Mouse (Mus musculus) forebrain, embryonic 14.5 days (tissue): ENCODE data around the gene P4ha1. TPM values are rescaled to one million over a fixed set of nuclear protein-coding genes. Genes with fewer than 3 reads are reported as not detected.

Experiments used
- ATAC-seq: fragments of 200-750 bp; cut with Nextera tagmentation; 2 replicates; pipeline ENCODE4 v1.8.0; 2017; ENCODE audit warnings: mild to moderate bottlenecking, moderate library complexity
- DNase-seq: peaks from one replicate; pipeline ENCODE4 v3.0.0-alpha.2; 2015; ENCODE audit warnings: low spot score
- H3K27ac ChIP-seq: fragments of 300-500 bp; sonication (generic); 2 replicates; pipeline ENCODE4 v1.5.1; 2014; ENCODE audit warnings: low read depth, mild to moderate bottlenecking, control low read depth, low read length, moderate library complexity
- H3K27me3 ChIP-seq: fragments of 300-500 bp; sonication (generic); replicated peaks from 2 replicates; pipeline ENCODE4 v1.6.1; 2014; ENCODE audit warnings: low read length, control low read depth, mixed read lengths; ENCODE audit not compliant: control insufficient read depth, insufficient read depth
- H3K36me3 ChIP-seq: fragments of 300-500 bp; sonication (generic); 2 replicates; pipeline ENCODE4 v1.6.1; 2014; ENCODE audit warnings: low read length, control low read depth; ENCODE audit not compliant: control insufficient read depth, insufficient read depth
- H3K4me1 ChIP-seq: fragments of 300-500 bp; sonication (generic); 2 replicates; pipeline ENCODE4 v1.6.1; 2014; ENCODE audit warnings: antibody characterized with exemption, low read length, control low read depth; ENCODE audit not compliant: control insufficient read depth, insufficient read depth
- H3K4me2 ChIP-seq: fragments of 300-500 bp; sonication (generic); 2 replicates; pipeline ENCODE4 v1.6.1; 2014; ENCODE audit warnings: mild to moderate bottlenecking, control low read depth, low read length
- H3K4me3 ChIP-seq: fragments of 300-500 bp; sonication (generic); 2 replicates; pipeline ENCODE4 v1.5.1; 2014; ENCODE audit warnings: low read depth, low read length, control low read depth
- H3K9ac ChIP-seq: fragments of 300-500 bp; sonication (generic); 2 replicates; pipeline ENCODE4 v1.6.1; 2014; ENCODE audit warnings: mild to moderate bottlenecking, low read length, control low read depth, moderate library complexity
- H3K9me3 ChIP-seq: fragments of 300-500 bp; sonication (generic); replicated peaks from 2 replicates; pipeline ENCODE4 v1.6.1; 2016; ENCODE audit warnings: low read length, control low read depth, mixed read lengths; ENCODE audit not compliant: control insufficient read depth
- WGBS: fragments of 180-500 bp; shearing (Covaris S2); extraction: QIAGEN DNeasy Blood & Tissue Kit; methylation state at CpG from one replicate; pipeline ENCODE4 v1.1.7; 2014; 5-methylcytosine and 5-hydroxymethylcytosine counted together
- polyA plus RNA-seq: library from polyadenylated mRNA; unstranded; fragments of >200 nt; fragmentation: Nextera tagmentation; extraction: Ambion mirVana; gene quantifications from 2 replicates; pipeline ENCODE4 v1.2.1, GENCODE M21; 2014

The P4ha1 gene
- 23.8 and 29.2 TPM in 2 replicates for polyA plus RNA-seq

- Histone ChIP-seq H3K27ac (peak within 1 kb of the TSS; percentile 92), H3K4me2 (peak within 1 kb of the TSS; percentile 94), H3K36me3 (no peaks in the 10 kb centered on the region), H3K4me3 (peak within 1 kb of the TSS; percentile 84), H3K4me1 (peaks cover 8% of the 10 kb centered on the region; the same call in 1 of the 2 replicates), H3K9me3 (no peaks in the 10 kb centered on the region), H3K27me3 (no peaks in the 10 kb centered on the region), H3K9ac (peak within 1 kb of the TSS; percentile 89)
- DNase-seq = peak; percentile 99
- WGBS = 0% methylated on average over 36 of the region's 39 CpGs
- ATAC-seq = peak; percentile 99
These were observed at the start of gene P4ha1 for GRCm38 (mm10) chr10:59323100-59323487. TSS of gene P4ha1 (plus strand) at chr10:59323296.

GRCm38 (mm10) chr10:59275745-59276144 is 47.4 kb upstream of the P4ha1 start:
- ATAC-seq = no peak
- 82% methylated on average over 5 of the region's 5 CpGs for WGBS
- Histone ChIP-seq H3K9ac (no peak overlapping the region), H3K9me3 (no peaks in the 10 kb centered on the region), H3K36me3 (no peaks in the 10 kb centered on the region), H3K27me3 (no peaks in the 10 kb centered on the region), H3K4me1 (no peaks in the 10 kb centered on the region), H3K4me2 (no peak overlapping the region), H3K4me3 (no peak overlapping the region), H3K27ac (no peak overlapping the region)
- no peak for DNase-seq

- Histone ChIP-seq H3K27me3 (no peaks in the 10 kb centered on the region), H3K4me3 (no peak overlapping the region), H3K27ac (no peak overlapping the region), H3K9ac (no peak overlapping the region), H3K4me2 (no peak overlapping the region), H3K9me3 (no peaks in the 10 kb centered on the region), H3K36me3 (no peaks in the 10 kb centered on the region), H3K4me1 (no peaks in the 10 kb centered on the region)
- DNase-seq (no peak), ATAC-seq (no peak)
- WGBS = 79% methylated on average over 10 of the region's 10 CpGs
These were observed 46.0 kb upstream of the P4ha1 start for GRCm38 (mm10) chr10:59277116-59277515.

- Histone ChIP-seq H3K27ac (no peak overlapping the region), H3K36me3 (no peaks in the 10 kb centered on the region), H3K27me3 (no peaks in the 10 kb centered on the region), H3K4me3 (no peak overlapping the region), H3K4me2 (no peak overlapping the region), H3K4me1 (no peaks in the 10 kb centered on the region), H3K9me3 (no peaks in the 10 kb centered on the region), H3K9ac (no peak overlapping the region)
- DNase-seq (no peak), ATAC-seq (no peak)
- WGBS = 57% methylated on average over 5 of the region's 5 CpGs
These were observed 45.2 kb upstream of the P4ha1 start for GRCm38 (mm10) chr10:59277729-59278475.

GRCm38 (mm10) chr10:59283164-59283563 is 39.9 kb upstream of the P4ha1 start:
- no peak for ATAC-seq

GRCm38 (mm10) chr10:59283749-59284148 is 39.3 kb upstream of the P4ha1 start:
- Histone ChIP-seq H3K9ac (no peak overlapping the region), H3K27me3 (no peaks in the 10 kb centered on the region), H3K36me3 (no peaks in the 10 kb centered on the region), H3K4me2 (no peak overlapping the region), H3K4me3 (no peak overlapping the region), H3K9me3 (no peaks in the 10 kb centered on the region), H3K4me1 (no peaks in the 10 kb centered on the region), H3K27ac (no peak overlapping the region)
- ATAC-seq (no peak), DNase-seq (peak; percentile 29)
- 57% methylated on average over 1 of the region's 1 CpGs for WGBS

More at GRCm38 (mm10) chr10:59283164-59283563, 39.9 kb upstream of the P4ha1 start:
- H3K9ac ChIP-seq = no peak overlapping the region
- H3K27ac ChIP-seq = no peak overlapping the region
- 87% methylated on average over 3 of the region's 3 CpGs for WGBS
- no peaks in the 10 kb centered on the region for H3K27me3 ChIP-seq
- no peaks in the 10 kb centered on the region for H3K4me1 ChIP-seq
- H3K9me3 ChIP-seq = no peaks in the 10 kb centered on the region
- H3K4me2 ChIP-seq = no peak overlapping the region
- H3K36me3 ChIP-seq = no peaks in the 10 kb centered on the region
- H3K4me3 ChIP-seq = no peak overlapping the region
- DNase-seq = no peak

GRCm38 (mm10) chr10:59285530-59285929 is 37.6 kb upstream of the P4ha1 start:
- WGBS = 62% methylated on average over 5 of the region's 5 CpGs
- Histone ChIP-seq H3K27me3 (no peaks in the 10 kb centered on the region), H3K9me3 (no peaks in the 10 kb centered on the region), H3K4me1 (no peaks in the 10 kb centered on the region), H3K9ac (no peak overlapping the region), H3K4me3 (no peak overlapping the region), H3K27ac (no peak overlapping the region), H3K36me3 (no peaks in the 10 kb centered on the region), H3K4me2 (no peak overlapping the region)
- ATAC-seq (no peak), DNase-seq (peak; percentile 38)

- Histone ChIP-seq H3K4me1 (no peaks in the 10 kb centered on the region), H3K9me3 (no peaks in the 10 kb centered on the region), H3K27me3 (no peaks in the 10 kb centered on the region), H3K4me3 (no peak overlapping the region), H3K36me3 (no peaks in the 10 kb centered on the region), H3K4me2 (no peak overlapping the region), H3K27ac (no peak overlapping the region), H3K9ac (no peak overlapping the region)
- DNase-seq (no peak), ATAC-seq (no peak)
- 76% methylated on average over 2 of the region's 2 CpGs for WGBS
These were observed 35.8 kb upstream of the P4ha1 start for GRCm38 (mm10) chr10:59287251-59287650.

- 87% methylated on average over 3 of the region's 3 CpGs for WGBS
These were observed 35.4 kb upstream of the P4ha1 start for GRCm38 (mm10) chr10:59287662-59288061.

More at GRCm38 (mm10) chr10:59287662-59288061, 35.4 kb upstream of the P4ha1 start:
- no peak overlapping the region for H3K4me2 ChIP-seq
- H3K4me3 ChIP-seq = no peak overlapping the region
- no peaks in the 10 kb centered on the region for H3K9me3 ChIP-seq
- H3K9ac ChIP-seq = no peak overlapping the region
- DNase-seq (no peak), ATAC-seq (no peak)
- no peaks in the 10 kb centered on the region for H3K27me3 ChIP-seq
- no peak overlapping the region for H3K27ac ChIP-seq
- no peaks in the 10 kb centered on the region for H3K4me1 ChIP-seq
- H3K36me3 ChIP-seq = no peaks in the 10 kb centered on the region
